Mouse (Mus musculus) heart, postnatal 0 days (tissue): ENCODE measurements around the gene Rabgap1l.

ENCODE experiments used
- CTCF ChIP-seq: IDR thresholded peaks from 2 replicates; pipeline ENCODE4 v1.5.1; 2016; ENCODE audit warnings: antibody characterized with exemption, control low read depth, low read depth
- EP300 ChIP-seq: IDR thresholded peaks from 2 replicates; pipeline ENCODE4 v1.6.1; 2016; ENCODE audit warnings: antibody characterized with exemption, low read depth

DNA sequence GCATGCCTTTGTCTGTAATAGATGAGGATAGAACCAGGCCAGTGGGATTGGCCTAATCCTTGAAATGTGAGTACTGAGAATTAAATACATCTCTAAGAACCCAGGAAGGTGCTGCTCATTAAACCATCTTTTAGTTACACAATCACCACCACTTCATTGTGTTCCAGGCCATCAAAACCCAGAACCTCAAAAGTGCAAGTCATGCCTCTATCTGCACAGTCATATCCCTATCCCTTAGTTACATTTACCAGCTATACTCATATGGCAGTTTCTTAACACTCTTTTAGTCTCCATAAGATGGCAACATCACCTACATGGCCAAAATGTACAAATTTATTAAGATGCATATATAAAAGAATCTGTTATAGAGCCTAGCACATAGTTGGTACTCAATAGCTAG lies 435.7 kb downstream of the Rabgap1l start:
- no peak for TF ChIP-seq CTCF
- no peak for TF ChIP-seq EP300
